8 mouse cellular contexts compared by ENCODE assay signal in the genomic region with DNA sequence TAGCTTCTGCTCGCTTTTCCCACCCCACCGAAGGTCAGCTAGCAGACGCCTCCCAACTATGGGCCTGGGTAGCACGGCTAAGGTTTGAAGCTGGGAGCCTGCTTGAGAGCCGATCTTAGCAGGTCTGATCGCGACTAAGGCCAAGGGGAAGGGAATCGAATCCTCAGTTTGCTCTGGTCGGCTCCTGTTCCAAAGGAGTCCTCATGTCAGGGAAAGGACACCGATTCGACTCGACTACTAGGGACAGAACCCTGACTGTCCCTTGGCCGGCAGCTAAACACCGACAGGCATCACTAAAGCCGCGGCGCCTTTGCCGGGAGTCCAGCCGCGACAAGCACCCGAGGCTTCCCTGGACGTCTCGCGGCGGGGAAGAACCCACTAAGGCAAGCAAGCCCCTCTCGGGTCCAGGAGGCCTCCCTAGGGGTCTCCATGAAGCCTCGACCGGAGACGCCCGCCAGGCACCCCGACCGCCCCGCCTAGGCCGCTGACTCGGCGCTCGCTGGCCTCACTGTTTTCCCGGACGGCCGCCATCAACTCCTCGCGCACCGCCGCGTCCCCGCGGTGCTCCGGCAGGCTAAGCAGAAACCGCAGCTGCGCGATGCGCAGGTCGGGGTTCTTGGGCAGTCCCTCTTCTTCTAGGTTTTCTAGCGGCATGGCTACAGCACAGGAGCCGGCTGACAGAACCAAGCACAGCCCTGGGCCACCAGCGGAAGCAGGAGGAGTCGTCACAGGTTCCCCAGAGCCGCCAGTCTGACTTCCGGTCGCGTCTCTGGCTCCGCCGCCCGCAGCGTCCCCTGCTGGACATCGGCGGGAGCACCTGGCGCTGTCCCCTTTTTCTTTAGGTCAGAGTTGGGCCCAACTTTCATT. TPM values are rescaled to one million over a fixed set of nuclear protein-coding genes. Genes with fewer than 3 reads are reported as not detected.
A peak's percentile ranks its signal among the peaks of the same experiment; 100 is the strongest.
DNase-seq lines count a peak whose midpoint lies in the region; ATAC-seq and TF ChIP-seq lines count a peak whose summit lies in the region.

A gene (minus strand): TSS at position 755 of the 867 bp plus-strand sequence.

- peaks cover 13% of the 10 kb centered on the region for H3K4me1 ChIP-seq in hindbrain, embryonic 10.5 days (replicated peaks)
- peaks cover 4% of the 10 kb centered on the region; the same call in 1 of the 2 replicates for H3K4me1 ChIP-seq in lung, postnatal 0 days (ENCODE audit: insufficient read depth, low read depth, low read length)

- TF ChIP-seq EP300 in lung, postnatal 0 days (IDR thresholded peaks at IDR 0.05): no peak

- peak; percentile 99 for ATAC-seq in frontal cortex, adult (ENCODE audit: low TSS enrichment)
- ATAC-seq in lung, postnatal 0 days: peak; percentile 98

- TF ChIP-seq CTCF in lung, postnatal 0 days (IDR thresholded peaks at IDR 0.05): peak; percentile 99

- peak within 1 kb of the TSS; percentile 93 for H3K27ac ChIP-seq in hindbrain, embryonic 10.5 days
- H3K27ac ChIP-seq in lung, postnatal 0 days (ENCODE audit: low read length): peak within 1 kb of the TSS; percentile 58

- peak within 1 kb of the TSS; percentile 90 for H3K4me3 ChIP-seq in hindbrain, embryonic 10.5 days
- H3K4me3 ChIP-seq in lung, postnatal 0 days (ENCODE audit: low read depth, low read length): peak within 1 kb of the TSS; percentile 93

- 1% methylated on average over 68 of the region's 68 CpGs for WGBS in hindbrain, embryonic 10.5 days
- under 1% methylated on average over 63 of the region's 68 CpGs for WGBS in lung, postnatal 0 days

- H3K4me2 ChIP-seq in lung, postnatal 0 days (replicated peaks; ENCODE audit: low read depth, low read length): peak within 1 kb of the TSS; percentile 79

- 0 out of 2 replicates have a peak, but pooled peaks cover 6% of the 10 kb centered on the region for H3K9me3 ChIP-seq in hindbrain, embryonic 10.5 days
- H3K9me3 ChIP-seq in lung, postnatal 0 days (ENCODE audit: low read length): no peaks in the 10 kb centered on the region

- peak within 1 kb of the TSS; percentile 92 for H3K9ac ChIP-seq in lung, postnatal 0 days (replicated peaks; ENCODE audit: low read depth)

- H3K27me3 ChIP-seq in hindbrain, embryonic 10.5 days (ENCODE audit: insufficient read depth, poor library complexity, severe bottlenecking): no peaks in the 10 kb centered on the region
- H3K27me3 ChIP-seq in lung, postnatal 0 days (replicated peaks; ENCODE audit: insufficient read depth, low read length): no peaks in the 10 kb centered on the region

- H3K36me3 ChIP-seq in hindbrain, embryonic 10.5 days: peaks cover 43% of the 10 kb centered on the region
- peaks cover 10% of the 10 kb centered on the region; the same call in 1 of the 2 replicates for H3K36me3 ChIP-seq in lung, postnatal 0 days (ENCODE audit: insufficient read depth, low read length)

- DNase-seq in MN1 (ENCODE audit: low spot score): peak; percentile 85
- DNase-seq in cerebellum, adult 9-10 months: peak; percentile 91
- DNase-seq in hindbrain, embryonic 10.5 days (ENCODE audit: low spot score): peak; percentile 89
- DNase-seq in layer of hippocampus, adult 9-11 months: peak; percentile 86
- peak; percentile 93 for DNase-seq in lung, postnatal 0 days (ENCODE audit: low spot score)
- peak; percentile 90 for DNase-seq in ovary, postnatal 14 days (ENCODE audit: low spot score)
- peak; percentile 92 for DNase-seq in thymus, postnatal 14 days

RNA-seq across cellular contexts. Expression of the gene that starts here (rescaled TPM):
- polyA plus RNA-seq in hindbrain, embryonic 10.5 days (2016; fragmentation: Nextera tagmentation; extraction: Ambion mirVana): 285 and 294 TPM in 2 replicates
- polyA plus RNA-seq in lung, postnatal 0 days (2015; fragmentation: Nextera tagmentation; extraction: Ambion mirVana): 130 and 132 TPM in 2 replicates

Comparison
In these comparisons a context has a peak if more than half of its experiments do, and no peak if none do; other contexts are left out.
1. Peak in every context shown above with its lines: DNase-seq, ATAC-seq, H3K4me3 ChIP-seq and H3K27ac ChIP-seq.